Mouse (Mus musculus): ENCODE results near the gene Lgi4. TPM values are rescaled to one million over a fixed set of nuclear protein-coding genes. Genes with fewer than 3 reads are reported as not detected.

Gene Lgi4
- total RNA-seq, 1 experiment: 0.18 TPM

GRCm38 (mm10) chr7:31085171-31085570 is 26.0 kb downstream of the Lgi4 start:
- Histone ChIP-seq H3K27ac (ENCODE audit: insufficient read depth, low read depth, low read length, poor library complexity, severe bottlenecking) (no peak overlapping the region), H3K4me3 (ENCODE audit: insufficient read depth in 1 of 2, low read depth in 1 of 2, low read length in 2 of 2, poor library complexity in 1 of 2, severe bottlenecking in 1 of 2) (no peak overlapping the region), H3K4me1 (ENCODE audit: control insufficient read depth in 2 of 2, insufficient read depth in 2 of 2, low read length in 2 of 2, poor library complexity in 1 of 2) (peaks cover 4 to 13% of the 10 kb centered on the region in 2 experiments), H3K9me3 (ENCODE audit: control insufficient read depth, insufficient read depth, low read depth, low read length) (no peaks in the 10 kb centered on the region), H3K9ac (ENCODE audit: insufficient read depth, low read depth, low read length, poor library complexity, severe bottlenecking) (no peak overlapping the region), H3K36me3 (ENCODE audit: control insufficient read depth, insufficient read depth, low read length, poor library complexity, severe bottlenecking) (no peaks in the 10 kb centered on the region)
- no peak for TF ChIP-seq CHD2 (IDR thresholded peaks at IDR 0.05; ENCODE audit: low read depth, low read length)
- TF ChIP-seq ZNF384 (IDR thresholded peaks at IDR 0.05; ENCODE audit: low read depth, low read length): no peak
- no peak for TF ChIP-seq HCFC1 (IDR thresholded peaks at IDR 0.05; ENCODE audit: borderline replicate concordance, insufficient read depth, low read length)
- TF ChIP-seq MAFK (IDR thresholded peaks at IDR 0.05; ENCODE audit: insufficient read depth, low read depth, low read length): no peak
- no peak for TF ChIP-seq ZC3H11A (IDR thresholded peaks at IDR 0.05; ENCODE audit: borderline replicate concordance, low read depth, low read length)
- no peak for DNase-seq (ENCODE audit: low read depth, low spot score)
- in situ Hi-C loops (cut with MboI; ENCODE audit: low sequenced_read_pairs in 2 of 2, unreplicated experiment in 2 of 2): no loop called here

GRCm38 (mm10) chr7:31086175-31086755 is 27.1 kb downstream of the Lgi4 start:
- in situ Hi-C loops (cut with MboI; ENCODE audit: low sequenced_read_pairs in 2 of 2, unreplicated experiment in 2 of 2): no loop called here
- TF ChIP-seq ZC3H11A (IDR thresholded peaks at IDR 0.05; ENCODE audit: borderline replicate concordance, low read depth, low read length) (no peak), HCFC1 (IDR thresholded peaks at IDR 0.05; ENCODE audit: borderline replicate concordance, insufficient read depth, low read length) (no peak), MAFK (IDR thresholded peaks at IDR 0.05; ENCODE audit: insufficient read depth, low read depth, low read length) (no peak), CHD2 (IDR thresholded peaks at IDR 0.05; ENCODE audit: low read depth, low read length) (no peak), ZNF384 (IDR thresholded peaks at IDR 0.05; ENCODE audit: low read depth, low read length) (no peak)

GRCm38 (mm10) chr7:31087262-31087661 is 28.1 kb downstream of the Lgi4 start:
- Histone ChIP-seq H3K9ac (ENCODE audit: insufficient read depth, low read depth, low read length, poor library complexity, severe bottlenecking) (no peak overlapping the region), H3K4me3 (ENCODE audit: insufficient read depth in 1 of 2, low read depth in 1 of 2, low read length in 2 of 2, poor library complexity in 1 of 2, severe bottlenecking in 1 of 2) (no peak overlapping the region), H3K4me1 (ENCODE audit: control insufficient read depth in 2 of 2, insufficient read depth in 2 of 2, low read length in 2 of 2, poor library complexity in 1 of 2) (peaks cover 4 to 13% of the 10 kb centered on the region in 2 experiments), H3K27ac (ENCODE audit: insufficient read depth, low read depth, low read length, poor library complexity, severe bottlenecking) (no peak overlapping the region), H3K9me3 (ENCODE audit: control insufficient read depth, insufficient read depth, low read depth, low read length) (no peaks in the 10 kb centered on the region), H3K36me3 (ENCODE audit: control insufficient read depth, insufficient read depth, low read length, poor library complexity, severe bottlenecking) (no peaks in the 10 kb centered on the region)
- in situ Hi-C loops (cut with MboI; ENCODE audit: low sequenced_read_pairs in 2 of 2, unreplicated experiment in 2 of 2): no loop called here
- no peak for TF ChIP-seq ZNF384 (IDR thresholded peaks at IDR 0.05; ENCODE audit: low read depth, low read length)
- no peak for DNase-seq (ENCODE audit: low read depth, low spot score)

More at GRCm38 (mm10) chr7:31086175-31086755, 27.1 kb downstream of the Lgi4 start:
- no peaks in the 10 kb centered on the region for H3K36me3 ChIP-seq (ENCODE audit: control insufficient read depth, insufficient read depth, low read length, poor library complexity, severe bottlenecking)
- H3K4me3 ChIP-seq (ENCODE audit: insufficient read depth in 1 of 2, low read depth in 1 of 2, low read length in 2 of 2, poor library complexity in 1 of 2, severe bottlenecking in 1 of 2): no peak overlapping the region
- H3K9ac ChIP-seq (ENCODE audit: insufficient read depth, low read depth, low read length, poor library complexity, severe bottlenecking): no peak overlapping the region
- H3K27ac ChIP-seq (ENCODE audit: insufficient read depth, low read depth, low read length, poor library complexity, severe bottlenecking): no peak overlapping the region
- DNase-seq (ENCODE audit: low read depth, low spot score): no peak
- H3K9me3 ChIP-seq (ENCODE audit: control insufficient read depth, insufficient read depth, low read depth, low read length): no peaks in the 10 kb centered on the region
- H3K4me1 ChIP-seq (ENCODE audit: control insufficient read depth in 2 of 2, insufficient read depth in 2 of 2, low read length in 2 of 2, poor library complexity in 1 of 2): peaks cover 4 to 13% of the 10 kb centered on the region in 2 experiments

- Histone ChIP-seq H3K9ac (ENCODE audit: insufficient read depth, low read depth, low read length, poor library complexity, severe bottlenecking) (no peak overlapping the region), H3K36me3 (ENCODE audit: control insufficient read depth, insufficient read depth, low read length, poor library complexity, severe bottlenecking) (no peaks in the 10 kb centered on the region), H3K9me3 (ENCODE audit: control insufficient read depth, insufficient read depth, low read depth, low read length) (no peaks in the 10 kb centered on the region), H3K27ac (ENCODE audit: insufficient read depth, low read depth, low read length, poor library complexity, severe bottlenecking) (no peak overlapping the region), H3K4me1 (ENCODE audit: control insufficient read depth in 2 of 2, insufficient read depth in 2 of 2, low read length in 2 of 2, poor library complexity in 1 of 2) (peaks cover 4 to 8% of the 10 kb centered on the region in 2 experiments), H3K4me3 (ENCODE audit: insufficient read depth in 1 of 2, low read depth in 1 of 2, low read length in 2 of 2, poor library complexity in 1 of 2, severe bottlenecking in 1 of 2) (no peak overlapping the region)
- no peak for TF ChIP-seq HCFC1 (IDR thresholded peaks at IDR 0.05; ENCODE audit: borderline replicate concordance, insufficient read depth, low read length)
- no peak for TF ChIP-seq ZNF384 (IDR thresholded peaks at IDR 0.05; ENCODE audit: low read depth, low read length)
- TF ChIP-seq CHD2 (IDR thresholded peaks at IDR 0.05; ENCODE audit: low read depth, low read length): no peak
- TF ChIP-seq ZC3H11A (IDR thresholded peaks at IDR 0.05; ENCODE audit: borderline replicate concordance, low read depth, low read length): no peak
- TF ChIP-seq MAFK (IDR thresholded peaks at IDR 0.05; ENCODE audit: insufficient read depth, low read depth, low read length): no peak
- in situ Hi-C loops (cut with MboI; ENCODE audit: low sequenced_read_pairs in 2 of 2, unreplicated experiment in 2 of 2): no loop called here
- DNase-seq (ENCODE audit: low read depth, low spot score): no peak
Measured at GRCm38 (mm10) chr7:31088206-31088605, 29.1 kb downstream of the Lgi4 start.

- Histone ChIP-seq H3K4me3 (ENCODE audit: insufficient read depth in 1 of 2, low read depth in 1 of 2, low read length in 2 of 2, poor library complexity in 1 of 2, severe bottlenecking in 1 of 2) (no peak overlapping the region), H3K27ac (ENCODE audit: insufficient read depth, low read depth, low read length, poor library complexity, severe bottlenecking) (no peak overlapping the region), H3K4me1 (ENCODE audit: control insufficient read depth in 2 of 2, insufficient read depth in 2 of 2, low read length in 2 of 2, poor library complexity in 1 of 2) (peaks cover 4% of the 10 kb centered on the region in 2 experiments; a peak in 3 of 4 replicates), H3K9ac (ENCODE audit: insufficient read depth, low read depth, low read length, poor library complexity, severe bottlenecking) (no peak overlapping the region), H3K36me3 (ENCODE audit: control insufficient read depth, insufficient read depth, low read length, poor library complexity, severe bottlenecking) (no peaks in the 10 kb centered on the region), H3K9me3 (ENCODE audit: control insufficient read depth, insufficient read depth, low read depth, low read length) (no peaks in the 10 kb centered on the region)
- in situ Hi-C loops (cut with MboI; ENCODE audit: low sequenced_read_pairs in 2 of 2, unreplicated experiment in 2 of 2): no loop called here
- no peak for DNase-seq (ENCODE audit: low read depth, low spot score)
- TF ChIP-seq ZC3H11A (IDR thresholded peaks at IDR 0.05; ENCODE audit: borderline replicate concordance, low read depth, low read length): no peak
- no peak for TF ChIP-seq CHD2 (IDR thresholded peaks at IDR 0.05; ENCODE audit: low read depth, low read length)
- TF ChIP-seq HCFC1 (IDR thresholded peaks at IDR 0.05; ENCODE audit: borderline replicate concordance, insufficient read depth, low read length): no peak
- TF ChIP-seq MAFK (IDR thresholded peaks at IDR 0.05; ENCODE audit: insufficient read depth, low read depth, low read length): no peak
- TF ChIP-seq ZNF384 (IDR thresholded peaks at IDR 0.05; ENCODE audit: low read depth, low read length): no peak
Measured at GRCm38 (mm10) chr7:31089721-31090120, 30.6 kb downstream of the Lgi4 start.
